Mouse (Mus musculus): ENCODE results near the gene Ugt1a6a.

DNA sequence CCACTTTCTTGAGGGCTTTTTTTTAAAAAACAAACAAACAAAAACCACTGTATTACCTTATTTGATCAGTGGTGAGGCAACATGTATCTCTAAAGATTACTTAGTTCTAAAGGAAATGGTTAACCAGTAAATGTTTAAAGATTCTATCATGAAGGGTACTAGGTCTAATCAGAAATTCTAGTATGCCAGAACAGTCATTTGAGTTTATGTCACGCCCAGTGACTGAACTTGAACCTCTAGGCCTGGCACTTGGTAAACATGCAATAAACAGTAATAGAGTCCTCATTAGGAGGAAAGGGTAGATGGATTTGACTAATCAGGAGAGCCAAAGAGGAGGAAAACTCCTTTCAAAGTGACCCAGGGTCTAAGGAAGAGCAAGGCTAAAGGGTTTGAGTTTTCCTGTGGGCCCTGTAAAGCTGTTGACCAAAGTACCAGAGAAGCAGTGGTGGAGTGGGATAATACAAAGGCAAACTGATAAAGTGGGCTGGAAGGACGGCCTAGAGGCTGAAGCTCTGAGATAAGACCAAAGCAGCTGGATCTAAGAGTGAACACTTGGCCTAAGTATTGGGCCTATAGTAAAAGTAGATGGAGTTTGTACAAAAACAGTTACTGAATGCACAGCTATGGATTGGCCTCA lies 72.4 kb downstream of the Ugt1a6a start:
- no peak for TF ChIP-seq CTCF (conservative IDR thresholded peaks at IDR 0.05; ENCODE audit: insufficient read depth, insufficient read length, low read depth, low read length)
- no peak for TF ChIP-seq POLR2A (IDR thresholded peaks at IDR 0.05; ENCODE audit: low read depth, low read length)

All from kidney, adult 2 months (tissue).